Mouse (Mus musculus): ENCODE data around the gene Camk1d. TPM values are rescaled to one million over a fixed set of nuclear protein-coding genes. Genes with fewer than 3 reads are reported as not detected.

Camk1d gene
- polyA plus RNA-seq, 1 experiment from 2014 or later = 1.5 TPM

GRCm38 (mm10) chr2:5713325-5714210 lies 747 bp downstream of the Camk1d start:
- Histone ChIP-seq H3K9ac (replicated peaks; ENCODE audit: low read length) (peak overlapping the region; percentile 67), H3K36me3 (ENCODE audit: insufficient read depth, low read length) (no peaks in the 10 kb centered on the region), H3K4me2 (replicated peaks; ENCODE audit: low read depth, low read length) (peak overlapping the region; percentile 100), H3K4me3 (ENCODE audit: low read length) (peak overlapping the region; percentile 72), H3K27ac (ENCODE audit: low read length) (no peak overlapping the region), H3K9me3 (ENCODE audit: low read length) (peaks cover 5% of the 10 kb centered on the region; the same call in 1 of the 2 replicates), H3K27me3 (ENCODE audit: insufficient read depth, low read length) (peaks cover 22% of the 10 kb centered on the region), H3K4me1 (ENCODE audit: insufficient read depth, low read length) (peaks cover 10% of the 10 kb centered on the region)
- ATAC-seq (ENCODE audit: low FRiP score, low TSS enrichment) = peak; percentile 11; the same call in 1 of the 2 replicates
- WGBS = under 1% methylated on average over 42 of the region's 49 CpGs

GRCm38 (mm10) chr2:5712255-5712654 lies 2.1 kb downstream of the Camk1d start:
- Histone ChIP-seq H3K9me3 (ENCODE audit: low read length) (peaks cover under 1% of the 10 kb centered on the region; the same call in 1 of the 2 replicates), H3K9ac (replicated peaks; ENCODE audit: low read length) (no peak overlapping the region), H3K27me3 (ENCODE audit: insufficient read depth, low read length) (peaks cover 22% of the 10 kb centered on the region), H3K4me2 (replicated peaks; ENCODE audit: low read depth, low read length) (no peak overlapping the region), H3K4me1 (ENCODE audit: insufficient read depth, low read length) (peaks cover 10% of the 10 kb centered on the region), H3K36me3 (ENCODE audit: insufficient read depth, low read length) (no peaks in the 10 kb centered on the region), H3K27ac (ENCODE audit: low read length) (no peak overlapping the region), H3K4me3 (ENCODE audit: low read length) (no peak overlapping the region)
- ATAC-seq (ENCODE audit: low FRiP score, low TSS enrichment) = no peak
- 58% methylated on average over 7 of the region's 7 CpGs for WGBS

GRCm38 (mm10) chr2:5709911-5710310 lies 4.4 kb downstream of the Camk1d start:
- Histone ChIP-seq H3K27ac (ENCODE audit: low read length) (no peak overlapping the region), H3K4me3 (ENCODE audit: low read length) (no peak overlapping the region), H3K36me3 (ENCODE audit: insufficient read depth, low read length) (no peaks in the 10 kb centered on the region), H3K4me2 (replicated peaks; ENCODE audit: low read depth, low read length) (no peak overlapping the region), H3K4me1 (ENCODE audit: insufficient read depth, low read length) (peaks cover 10% of the 10 kb centered on the region), H3K9ac (replicated peaks; ENCODE audit: low read length) (no peak overlapping the region), H3K27me3 (ENCODE audit: insufficient read depth, low read length) (peaks cover 22% of the 10 kb centered on the region), H3K9me3 (ENCODE audit: low read length) (no peaks in the 10 kb centered on the region)
- 82% methylated on average over 4 of the region's 4 CpGs for WGBS
- ATAC-seq (ENCODE audit: low FRiP score, low TSS enrichment) = no peak

- no peak overlapping the region for H3K4me3 ChIP-seq (ENCODE audit: low read length)
- no peak for ATAC-seq (ENCODE audit: low FRiP score, low TSS enrichment)
These were observed 6.2 kb downstream of the Camk1d start for GRCm38 (mm10) chr2:5707871-5708733.

GRCm38 (mm10) chr2:5706618-5707017 lies 7.7 kb downstream of the Camk1d start:
- H3K27me3 ChIP-seq (ENCODE audit: insufficient read depth, low read length) = peaks cover 2% of the 10 kb centered on the region; the same call in 1 of the 2 replicates
- WGBS = 75% methylated on average over 4 of the region's 4 CpGs
- no peak overlapping the region for H3K4me2 ChIP-seq (replicated peaks; ENCODE audit: low read depth, low read length)
- H3K9me3 ChIP-seq (ENCODE audit: low read length) = no peaks in the 10 kb centered on the region
- no peaks in the 10 kb centered on the region for H3K4me1 ChIP-seq (ENCODE audit: insufficient read depth, low read length)
- H3K36me3 ChIP-seq (ENCODE audit: insufficient read depth, low read length) = no peaks in the 10 kb centered on the region
- no peak overlapping the region for H3K27ac ChIP-seq (ENCODE audit: low read length)
- no peak overlapping the region for H3K9ac ChIP-seq (replicated peaks; ENCODE audit: low read length)
- no peak overlapping the region for H3K4me3 ChIP-seq (ENCODE audit: low read length)
- ATAC-seq (ENCODE audit: low FRiP score, low TSS enrichment) = no peak

More at GRCm38 (mm10) chr2:5707871-5708733, 6.2 kb downstream of the Camk1d start:
- Histone ChIP-seq H3K4me1 (ENCODE audit: insufficient read depth, low read length) (peaks cover 2% of the 10 kb centered on the region; the same call in 1 of the 2 replicates), H3K9ac (replicated peaks; ENCODE audit: low read length) (no peak overlapping the region), H3K27ac (ENCODE audit: low read length) (no peak overlapping the region), H3K27me3 (ENCODE audit: insufficient read depth, low read length) (peaks cover 16% of the 10 kb centered on the region), H3K9me3 (ENCODE audit: low read length) (no peaks in the 10 kb centered on the region), H3K4me2 (replicated peaks; ENCODE audit: low read depth, low read length) (no peak overlapping the region), H3K36me3 (ENCODE audit: insufficient read depth, low read length) (no peaks in the 10 kb centered on the region)
- 73% methylated on average over 10 of the region's 10 CpGs for WGBS

- WGBS = 84% methylated on average over 2 of the region's 2 CpGs
- Histone ChIP-seq H3K4me2 (replicated peaks; ENCODE audit: low read depth, low read length) (no peak overlapping the region), H3K27ac (ENCODE audit: low read length) (no peak overlapping the region), H3K9ac (replicated peaks; ENCODE audit: low read length) (no peak overlapping the region), H3K4me3 (ENCODE audit: low read length) (no peak overlapping the region), H3K27me3 (ENCODE audit: insufficient read depth, low read length) (no peaks in the 10 kb centered on the region), H3K4me1 (ENCODE audit: insufficient read depth, low read length) (no peaks in the 10 kb centered on the region), H3K36me3 (ENCODE audit: insufficient read depth, low read length) (no peaks in the 10 kb centered on the region), H3K9me3 (ENCODE audit: low read length) (no peaks in the 10 kb centered on the region)
- no peak for ATAC-seq (ENCODE audit: low FRiP score, low TSS enrichment)
These were observed 11.9 kb downstream of the Camk1d start for GRCm38 (mm10) chr2:5702370-5702769.

GRCm38 (mm10) chr2:5700931-5701330 lies 13.4 kb downstream of the Camk1d start:
- WGBS = 98% methylated on average over 3 of the region's 3 CpGs
- no peak overlapping the region for H3K4me2 ChIP-seq (replicated peaks; ENCODE audit: low read depth, low read length)
- ATAC-seq (ENCODE audit: low FRiP score, low TSS enrichment) = no peak
- no peaks in the 10 kb centered on the region for H3K9me3 ChIP-seq (ENCODE audit: low read length)
- no peaks in the 10 kb centered on the region for H3K27me3 ChIP-seq (ENCODE audit: insufficient read depth, low read length)
- no peak overlapping the region for H3K27ac ChIP-seq (ENCODE audit: low read length)
- H3K9ac ChIP-seq (replicated peaks; ENCODE audit: low read length) = no peak overlapping the region
- H3K36me3 ChIP-seq (ENCODE audit: insufficient read depth, low read length) = no peaks in the 10 kb centered on the region
- H3K4me1 ChIP-seq (ENCODE audit: insufficient read depth, low read length) = no peaks in the 10 kb centered on the region
- H3K4me3 ChIP-seq (ENCODE audit: low read length) = no peak overlapping the region

- H3K4me2 ChIP-seq (replicated peaks; ENCODE audit: low read depth, low read length) = no peak overlapping the region
- no peak for ATAC-seq (ENCODE audit: low FRiP score, low TSS enrichment)
- WGBS = 71% methylated on average over 8 of the region's 8 CpGs
These were observed 15.9 kb downstream of the Camk1d start for GRCm38 (mm10) chr2:5698451-5698850.

GRCm38 (mm10) chr2:5694094-5694493 lies 20.2 kb downstream of the Camk1d start:
- Histone ChIP-seq H3K4me2 (replicated peaks; ENCODE audit: low read depth, low read length) (no peak overlapping the region), H3K27me3 (ENCODE audit: insufficient read depth, low read length) (no peaks in the 10 kb centered on the region), H3K4me1 (ENCODE audit: insufficient read depth, low read length) (no peaks in the 10 kb centered on the region), H3K27ac (ENCODE audit: low read length) (no peak overlapping the region), H3K4me3 (ENCODE audit: low read length) (no peak overlapping the region), H3K9ac (replicated peaks; ENCODE audit: low read length) (no peak overlapping the region), H3K9me3 (ENCODE audit: low read length) (no peaks in the 10 kb centered on the region), H3K36me3 (ENCODE audit: insufficient read depth, low read length) (no peaks in the 10 kb centered on the region)
- 60% methylated on average over 9 of the region's 9 CpGs for WGBS
- no peak for ATAC-seq (ENCODE audit: low FRiP score, low TSS enrichment)

More at GRCm38 (mm10) chr2:5698451-5698850, 15.9 kb downstream of the Camk1d start:
- Histone ChIP-seq H3K4me3 (ENCODE audit: low read length) (no peak overlapping the region), H3K36me3 (ENCODE audit: insufficient read depth, low read length) (no peaks in the 10 kb centered on the region), H3K27me3 (ENCODE audit: insufficient read depth, low read length) (no peaks in the 10 kb centered on the region), H3K9ac (replicated peaks; ENCODE audit: low read length) (no peak overlapping the region), H3K4me1 (ENCODE audit: insufficient read depth, low read length) (no peaks in the 10 kb centered on the region), H3K27ac (ENCODE audit: low read length) (no peak overlapping the region), H3K9me3 (ENCODE audit: low read length) (no peaks in the 10 kb centered on the region)
